Mouse (Mus musculus): ENCODE data around the gene Vps36. TPM values are rescaled to one million over a fixed set of nuclear protein-coding genes. Genes with fewer than 3 reads are reported as not detected.

The Vps36 gene
- 10 to 100 TPM; 29.0 to 31.1 TPM for total RNA-seq (2021)
- long read RNA-seq, experiment 1, transcript Vps36-201 (14 exons, 3,574 nt), result major isoform, 48 of 56 reads
- long read RNA-seq, experiment 1, partial matches to known transcripts, result 3 of 56 reads
- long read RNA-seq, experiment 1, other reads (novel, unspliced or antisense), result 5 of 56 reads
- long read RNA-seq, experiment 2, transcript Vps36-201 (14 exons, 3,574 nt), result major isoform, 51 of 60 reads
- long read RNA-seq, experiment 2, partial matches to known transcripts, result 4 of 60 reads
- long read RNA-seq, experiment 2, other reads (novel, unspliced or antisense), result 5 of 60 reads

GRCm38 (mm10) chr8:22192660-22193431 is at the start of gene Vps36:
Gene Vps36 (plus strand): TSS chr8:22192809.
- peak; percentile 94 for DNase-seq

GRCm38 (mm10) chr8:22143764-22144491 is 48.7 kb upstream of the Vps36 start:
- no peak for DNase-seq

- DNase-seq, result no peak
Measured at GRCm38 (mm10) chr8:22145831-22146230, 46.8 kb upstream of the Vps36 start.

- DNase-seq, result no peak
Measured at GRCm38 (mm10) chr8:22147706-22148366, 44.8 kb upstream of the Vps36 start.

GRCm38 (mm10) chr8:22148367-22148740 is 44.3 kb upstream of the Vps36 start:
- DNase-seq, result no peak

- no peak for DNase-seq
Measured at GRCm38 (mm10) chr8:22149643-22150344, 42.8 kb upstream of the Vps36 start.

- DNase-seq, result no peak
Measured at GRCm38 (mm10) chr8:22150345-22150663, 42.3 kb upstream of the Vps36 start.

GRCm38 (mm10) chr8:22162206-22162605 is 30.4 kb upstream of the Vps36 start:
- no peak for DNase-seq

- no peak for DNase-seq
Measured at GRCm38 (mm10) chr8:22164431-22164830, 28.2 kb upstream of the Vps36 start.

GRCm38 (mm10) chr8:22165251-22166079 is 27.1 kb upstream of the Vps36 start:
- no peak for DNase-seq

GRCm38 (mm10) chr8:22166080-22166603 is 26.5 kb upstream of the Vps36 start, which contains the start of gene Nek3:
Gene Nek3 (minus strand): TSS chr8:22166435.
- DNase-seq, result peak; percentile 89

GRCm38 (mm10) chr8:22169167-22169566 is 23.4 kb upstream of the Vps36 start:
- DNase-seq, result no peak

- DNase-seq, result no peak
Measured at GRCm38 (mm10) chr8:22175966-22176365, 16.6 kb upstream of the Vps36 start.

GRCm38 (mm10) chr8:22184884-22185283 is 7.7 kb upstream of the Vps36 start:
- DNase-seq, result no peak

GRCm38 (mm10) chr8:22185431-22186397 is 6.9 kb upstream of the Vps36 start, which contains the start of gene Ckap2:
Gene Ckap2 (minus strand): TSS chr8:22185819.
- DNase-seq, result peak; percentile 93

- DNase-seq, result no peak
Measured at GRCm38 (mm10) chr8:22193432-22194010, 912 bp downstream of the Vps36 start.

- DNase-seq, result no peak
Measured at GRCm38 (mm10) chr8:22197914-22198313, 5.3 kb downstream of the Vps36 start.

GRCm38 (mm10) chr8:22199481-22199880 is 6.9 kb downstream of the Vps36 start:
- DNase-seq, result no peak

- no peak for DNase-seq
Measured at GRCm38 (mm10) chr8:22207535-22207934, 14.9 kb downstream of the Vps36 start.

Data from gastrocnemius, postnatal 10 days (tissue).